Mouse (Mus musculus) intestine, embryonic 16.5 days (tissue): Measurements from ENCODE around the gene Samd4. TPM values are rescaled to one million over a fixed set of nuclear protein-coding genes. Genes with fewer than 3 reads are reported as not detected.

ENCODE experiments used
- ATAC-seq: fragments of 200-750 bp; cut with Nextera tagmentation; 2 replicates; pipeline ENCODE4 v1.8.0; 2017; ENCODE audit warnings: moderate TSS enrichment, moderate library complexity
- H3K27ac ChIP-seq: fragments of 300-500 bp; sonication (generic); 2 replicates; pipeline ENCODE4 v1.5.1; 2014; ENCODE audit warnings: mild to moderate bottlenecking, low read length
- H3K27me3 ChIP-seq: fragments of 300-500 bp; sonication (generic); replicated peaks from 2 replicates; pipeline ENCODE4 v1.6.1; 2014; ENCODE audit warnings: low read length, control low read depth, mixed read lengths; ENCODE audit not compliant: control insufficient read depth, insufficient read depth
- H3K36me3 ChIP-seq: fragments of 300-500 bp; sonication (generic); 2 replicates; pipeline ENCODE4 v1.6.1; 2014; ENCODE audit warnings: low read length, control low read depth; ENCODE audit not compliant: control insufficient read depth, insufficient read depth
- H3K4me1 ChIP-seq: fragments of 300-500 bp; sonication (generic); 2 replicates; pipeline ENCODE4 v1.6.1; 2014; ENCODE audit warnings: low read length, control low read depth, mixed read lengths; ENCODE audit not compliant: control insufficient read depth, insufficient read depth
- H3K4me2 ChIP-seq: fragments of 300-500 bp; sonication (generic); 2 replicates; pipeline ENCODE4 v1.6.1; 2014; ENCODE audit warnings: low read depth, low read length, control low read depth
- H3K4me3 ChIP-seq: fragments of 300-500 bp; sonication (generic); 2 replicates; pipeline ENCODE4 v1.5.1; 2014; ENCODE audit warnings: mild to moderate bottlenecking, low read length
- H3K9ac ChIP-seq: fragments of 300-500 bp; sonication (generic); 2 replicates; pipeline ENCODE4 v1.6.1; 2014; ENCODE audit warnings: low read depth, low read length
- H3K9me3 ChIP-seq: fragments of 300-500 bp; sonication (generic); 2 replicates; pipeline ENCODE4 v1.6.1; 2016; ENCODE audit warnings: low read length, control low read depth; ENCODE audit not compliant: control insufficient read depth
- WGBS: fragments of 180-500 bp; shearing (Covaris S2); extraction: QIAGEN DNeasy Blood & Tissue Kit; methylation state at CpG from one replicate; pipeline ENCODE4 v1.1.7; 2014; 5-methylcytosine and 5-hydroxymethylcytosine counted together
- polyA plus RNA-seq: library from polyadenylated mRNA; unstranded; fragments of >200 nt; fragmentation: Nextera tagmentation; extraction: Ambion mirVana; gene quantifications from 2 replicates; pipeline ENCODE4 v1.2.1, GENCODE M21; 2015

The Samd4 gene
- polyA plus RNA-seq, 1 experiment from 2014 or later: 4.2 TPM

GRCm38 (mm10) chr14:46959166-46959721 lies 76.6 kb downstream of the Samd4 start:
- Histone ChIP-seq H3K27ac (no peak overlapping the region), H3K4me2 (no peak overlapping the region), H3K36me3 (no peaks in the 10 kb centered on the region), H3K9ac (no peak overlapping the region), H3K4me3 (no peak overlapping the region), H3K4me1 (0 out of 2 replicates have a peak, but pooled peaks cover 8% of the 10 kb centered on the region), H3K9me3 (no peaks in the 10 kb centered on the region), H3K27me3 (no peaks in the 10 kb centered on the region)
- WGBS: 58% methylated on average over 7 of the region's 7 CpGs
- ATAC-seq: no peak

GRCm38 (mm10) chr14:46959831-46960230 lies 77.2 kb downstream of the Samd4 start:
- WGBS: 71% methylated on average over 2 of the region's 2 CpGs

GRCm38 (mm10) chr14:46962832-46963231 lies 80.2 kb downstream of the Samd4 start:
- no peak overlapping the region for H3K4me3 ChIP-seq
- no peak overlapping the region for H3K27ac ChIP-seq
- no peaks in the 10 kb centered on the region for H3K27me3 ChIP-seq
- H3K9ac ChIP-seq: no peak overlapping the region
- WGBS: 82% methylated on average over 5 of the region's 5 CpGs
- H3K36me3 ChIP-seq: no peaks in the 10 kb centered on the region
- peaks cover 6% of the 10 kb centered on the region; the same call in 1 of the 2 replicates for H3K4me1 ChIP-seq
- H3K9me3 ChIP-seq: no peaks in the 10 kb centered on the region
- no peak overlapping the region for H3K4me2 ChIP-seq
- ATAC-seq: no peak

More at GRCm38 (mm10) chr14:46959831-46960230, 77.2 kb downstream of the Samd4 start:
- Histone ChIP-seq H3K27me3 (no peaks in the 10 kb centered on the region), H3K9me3 (no peaks in the 10 kb centered on the region), H3K4me3 (no peak overlapping the region), H3K4me1 (0 out of 2 replicates have a peak, but pooled peaks cover 8% of the 10 kb centered on the region), H3K36me3 (no peaks in the 10 kb centered on the region), H3K27ac (no peak overlapping the region), H3K4me2 (no peak overlapping the region), H3K9ac (no peak overlapping the region)
- ATAC-seq: no peak

GRCm38 (mm10) chr14:46964074-46964872 lies 81.6 kb downstream of the Samd4 start:
- H3K27ac ChIP-seq: no peak overlapping the region
- H3K4me3 ChIP-seq: no peak overlapping the region
- H3K9ac ChIP-seq: no peak overlapping the region
- no peaks in the 10 kb centered on the region for H3K27me3 ChIP-seq
- H3K9me3 ChIP-seq: no peaks in the 10 kb centered on the region
- 97% methylated on average over 2 of the region's 2 CpGs for WGBS
- no peaks in the 10 kb centered on the region for H3K36me3 ChIP-seq
- H3K4me1 ChIP-seq: peaks cover 6% of the 10 kb centered on the region; the same call in 1 of the 2 replicates
- H3K4me2 ChIP-seq: no peak overlapping the region
- no peak for ATAC-seq

- no peaks in the 10 kb centered on the region for H3K27me3 ChIP-seq
- H3K36me3 ChIP-seq: no peaks in the 10 kb centered on the region
- ATAC-seq: no peak
- H3K4me1 ChIP-seq: peaks cover 10% of the 10 kb centered on the region
- 69% methylated on average over 10 of the region's 10 CpGs for WGBS
- H3K9ac ChIP-seq: no peak overlapping the region
- H3K4me2 ChIP-seq: no peak overlapping the region
- H3K27ac ChIP-seq: no peak overlapping the region
- no peak overlapping the region for H3K4me3 ChIP-seq
- H3K9me3 ChIP-seq: no peaks in the 10 kb centered on the region
Observed at GRCm38 (mm10) chr14:46966206-46966605, 83.6 kb downstream of the Samd4 start.

- Histone ChIP-seq H3K4me3 (no peak overlapping the region), H3K27me3 (no peaks in the 10 kb centered on the region), H3K9ac (no peak overlapping the region), H3K36me3 (no peaks in the 10 kb centered on the region), H3K27ac (no peak overlapping the region), H3K4me1 (peaks cover 10% of the 10 kb centered on the region), H3K9me3 (no peaks in the 10 kb centered on the region), H3K4me2 (no peak overlapping the region)
- 77% methylated on average over 11 of the region's 11 CpGs for WGBS
- ATAC-seq: no peak
Observed at GRCm38 (mm10) chr14:46968046-46968445, 85.4 kb downstream of the Samd4 start.

GRCm38 (mm10) chr14:46970673-46971072 lies 88.0 kb downstream of the Samd4 start:
- Histone ChIP-seq H3K4me3 (no peak overlapping the region), H3K4me2 (no peak overlapping the region), H3K36me3 (no peaks in the 10 kb centered on the region), H3K27me3 (no peaks in the 10 kb centered on the region), H3K9me3 (no peaks in the 10 kb centered on the region), H3K9ac (no peak overlapping the region), H3K27ac (no peak overlapping the region), H3K4me1 (peaks cover 10% of the 10 kb centered on the region)
- ATAC-seq: no peak
- WGBS: 50% methylated on average over 3 of the region's 3 CpGs

GRCm38 (mm10) chr14:46971802-46972201 lies 89.1 kb downstream of the Samd4 start:
- Histone ChIP-seq H3K27ac (no peak overlapping the region), H3K27me3 (no peaks in the 10 kb centered on the region), H3K4me1 (peaks cover 8% of the 10 kb centered on the region), H3K9ac (no peak overlapping the region), H3K9me3 (no peaks in the 10 kb centered on the region), H3K4me3 (no peak overlapping the region), H3K36me3 (no peaks in the 10 kb centered on the region), H3K4me2 (no peak overlapping the region)
- 83% methylated on average over 2 of the region's 2 CpGs for WGBS
- ATAC-seq: no peak

- WGBS: 67% methylated on average over 9 of the region's 9 CpGs
- H3K27ac ChIP-seq: no peak overlapping the region
- no peaks in the 10 kb centered on the region for H3K36me3 ChIP-seq
- no peaks in the 10 kb centered on the region for H3K9me3 ChIP-seq
- no peaks in the 10 kb centered on the region for H3K27me3 ChIP-seq
- H3K4me1 ChIP-seq: peaks cover 4% of the 10 kb centered on the region
- no peak for ATAC-seq
- no peak overlapping the region for H3K4me3 ChIP-seq
- no peak overlapping the region for H3K4me2 ChIP-seq
- no peak overlapping the region for H3K9ac ChIP-seq
Observed at GRCm38 (mm10) chr14:46974874-46975273, 92.2 kb downstream of the Samd4 start.
